Mouse (Mus musculus) lung, embryonic 15.5 days (tissue): ENCODE measurements around the gene Tenm3. TPM values are rescaled to one million over a fixed set of nuclear protein-coding genes. Genes with fewer than 3 reads are reported as not detected.

Experiments
- ATAC-seq: fragments of 200-750 bp; cut with Nextera tagmentation; 2 replicates; pipeline ENCODE4 v1.8.0; 2017; ENCODE audit warnings: moderate number of reproducible peaks, borderline replicate concordance; ENCODE audit not compliant: low FRiP score, low TSS enrichment; ENCODE audit errors: extremely low read depth
- H3K27ac ChIP-seq: fragments of 300-500 bp; sonication (generic); 2 replicates; pipeline ENCODE4 v1.5.1; 2015; ENCODE audit warnings: moderate library complexity, mild to moderate bottlenecking, inconsistent platforms
- H3K27me3 ChIP-seq: fragments of 300-500 bp; sonication (generic); 2 replicates; pipeline ENCODE4 v1.6.1; 2015; ENCODE audit warnings: inconsistent platforms
- H3K36me3 ChIP-seq: fragments of 300-500 bp; sonication (generic); 2 replicates; pipeline ENCODE4 v1.6.1; 2015; ENCODE audit warnings: inconsistent platforms
- H3K4me1 ChIP-seq: fragments of 300-500 bp; sonication (generic); 2 replicates; pipeline ENCODE4 v1.6.1; 2015; ENCODE audit warnings: inconsistent platforms
- H3K4me2 ChIP-seq: fragments of 300-500 bp; sonication (generic); 2 replicates; pipeline ENCODE4 v1.6.1; 2015; ENCODE audit warnings: inconsistent platforms, mild to moderate bottlenecking, moderate library complexity
- H3K4me3 ChIP-seq: fragments of 300-500 bp; sonication (generic); 2 replicates; pipeline ENCODE4 v1.5.1; 2015; ENCODE audit warnings: mild to moderate bottlenecking, inconsistent platforms
- H3K9ac ChIP-seq: fragments of 300-500 bp; sonication (generic); 2 replicates; pipeline ENCODE4 v1.6.1; 2015; ENCODE audit warnings: inconsistent platforms
- H3K9me3 ChIP-seq: fragments of 300-500 bp; sonication (generic); 2 replicates; pipeline ENCODE4 v1.6.1; 2016; ENCODE audit warnings: inconsistent platforms
- WGBS: fragments of 180-500 bp; shearing (Covaris S2); methylation state at CpG from one replicate; pipeline ENCODE4 v1.1.7; 2015; 5-methylcytosine and 5-hydroxymethylcytosine counted together
- polyA plus RNA-seq: library from polyadenylated mRNA; unstranded; fragments of >200 nt; fragmentation: Nextera tagmentation; extraction: Ambion mirVana; gene quantifications from 2 replicates; pipeline ENCODE4 v1.2.1, GENCODE M21; 2015

The Tenm3 gene
- polyA plus RNA-seq, 1 experiment from 2014 or later: 5.7 TPM

DNA sequence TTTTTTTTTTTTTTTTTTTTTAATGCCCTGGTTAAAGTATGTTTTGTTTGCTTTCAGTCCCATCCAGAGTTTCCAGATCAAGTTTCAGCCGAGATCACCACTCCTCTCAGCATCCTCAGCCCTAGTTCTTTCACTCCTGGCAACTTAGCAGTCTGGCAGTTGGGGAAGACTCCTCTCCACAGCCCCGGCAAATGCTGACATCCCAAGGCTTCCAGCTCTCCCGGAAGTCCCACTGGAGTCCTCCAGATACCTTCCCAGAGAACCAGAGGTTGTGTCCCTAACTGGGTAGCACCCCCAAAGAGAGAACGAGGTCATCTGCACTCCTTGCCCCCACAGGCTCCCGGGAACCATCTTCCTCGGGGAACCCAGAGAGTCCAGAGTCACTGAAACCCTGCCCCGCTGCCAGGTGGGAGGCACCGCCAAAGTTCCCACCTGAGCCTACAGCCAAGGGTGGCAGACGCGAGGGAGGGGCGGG lies 1.2 kb downstream of the Tenm3 start:
- 1% methylated on average over 11 of the region's 11 CpGs for WGBS
- ATAC-seq: peak; percentile 16
- Histone ChIP-seq H3K9ac (peak overlapping the region; percentile 53), H3K4me2 (peak overlapping the region; percentile 96), H3K4me3 (peak overlapping the region; percentile 73), H3K27me3 (peaks cover 82% of the 10 kb centered on the region), H3K36me3 (no peaks in the 10 kb centered on the region), H3K4me1 (peaks cover 22% of the 10 kb centered on the region), H3K27ac (no peak overlapping the region; the same call in 1 of the 2 replicates), H3K9me3 (no peaks in the 10 kb centered on the region)

DNA sequence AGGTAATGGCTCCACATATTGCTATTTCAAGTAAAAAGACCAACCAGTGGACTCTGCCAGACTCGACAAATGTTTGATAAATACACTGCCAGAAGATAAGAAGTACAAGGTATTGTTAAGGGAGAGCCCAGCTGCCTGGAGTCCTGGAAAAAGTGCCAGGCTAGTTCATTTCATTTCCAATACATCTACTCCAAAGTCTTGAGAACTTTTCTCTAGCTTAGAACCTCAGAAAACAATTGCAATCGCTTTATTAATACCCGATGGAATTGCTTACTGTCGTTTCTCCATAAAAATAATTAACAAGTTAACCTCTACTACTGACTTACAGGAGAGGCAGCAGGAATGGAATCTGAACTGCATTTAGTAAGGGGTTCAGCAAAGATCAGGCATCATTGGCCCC lies 1.7 kb downstream of the Tenm3 start:
- ATAC-seq: no peak
- Histone ChIP-seq H3K9me3 (no peaks in the 10 kb centered on the region), H3K4me3 (no peak overlapping the region), H3K27me3 (peaks cover 78% of the 10 kb centered on the region), H3K9ac (no peak overlapping the region), H3K4me1 (peaks cover 22% of the 10 kb centered on the region), H3K4me2 (peak overlapping the region; percentile 96), H3K27ac (no peak overlapping the region), H3K36me3 (no peaks in the 10 kb centered on the region)
- 6% methylated on average over 4 of the region's 4 CpGs for WGBS

DNA sequence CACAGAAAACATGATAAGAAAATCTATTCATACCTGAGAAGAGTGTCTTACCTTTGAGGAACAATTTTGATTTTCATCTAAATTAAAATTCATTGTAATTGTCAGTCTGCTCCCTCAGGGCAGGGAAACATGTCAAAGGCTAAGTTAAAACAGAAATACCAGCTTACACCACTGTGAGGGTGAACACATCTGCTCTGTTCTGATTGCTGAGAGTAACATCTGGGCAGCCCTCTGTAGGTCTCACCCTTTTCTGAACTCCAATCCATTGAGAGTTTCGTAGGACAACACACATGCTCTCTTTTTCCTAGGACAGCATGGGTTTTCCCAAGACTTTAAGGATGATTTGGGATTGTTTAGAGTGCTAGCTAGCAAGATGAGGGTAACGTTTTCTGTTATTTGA lies 8.0 kb downstream of the Tenm3 start:
- no peak overlapping the region for H3K27ac ChIP-seq
- no peak for ATAC-seq
- no peaks in the 10 kb centered on the region for H3K4me1 ChIP-seq
- H3K27me3 ChIP-seq: peaks cover 29% of the 10 kb centered on the region
- no peaks in the 10 kb centered on the region for H3K36me3 ChIP-seq
- H3K9ac ChIP-seq: no peak overlapping the region
- 70% methylated on average over 2 of the region's 2 CpGs for WGBS
- no peak overlapping the region for H3K4me2 ChIP-seq
- H3K4me3 ChIP-seq: no peak overlapping the region
- H3K9me3 ChIP-seq: no peaks in the 10 kb centered on the region

DNA sequence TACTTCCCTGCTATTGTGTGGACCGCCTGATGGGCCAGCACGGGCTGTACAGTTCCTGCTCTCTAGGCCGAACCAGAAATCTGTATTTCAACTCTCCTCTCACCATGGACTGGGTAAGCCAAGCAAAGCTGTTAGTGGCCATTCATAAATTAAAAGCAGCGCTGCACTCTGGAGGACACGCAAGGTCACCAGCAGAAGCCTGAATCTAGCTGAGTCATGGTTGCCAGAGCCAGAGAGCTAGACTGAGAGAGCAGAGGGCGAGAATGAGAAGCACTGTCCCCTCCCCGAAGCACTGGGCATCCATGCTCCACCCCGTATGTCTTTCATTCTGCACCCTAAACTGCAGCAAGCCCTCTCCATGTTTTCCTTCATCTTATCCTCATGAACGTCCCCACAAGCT lies 16.3 kb downstream of the Tenm3 start:
- Histone ChIP-seq H3K9me3 (no peaks in the 10 kb centered on the region), H3K4me1 (no peaks in the 10 kb centered on the region), H3K27ac (no peak overlapping the region), H3K4me3 (no peak overlapping the region), H3K9ac (no peak overlapping the region), H3K27me3 (peaks cover 8% of the 10 kb centered on the region; the same call in 1 of the 2 replicates), H3K4me2 (no peak overlapping the region), H3K36me3 (no peaks in the 10 kb centered on the region)
- no peak for ATAC-seq
- 63% methylated on average over 9 of the region's 9 CpGs for WGBS

DNA sequence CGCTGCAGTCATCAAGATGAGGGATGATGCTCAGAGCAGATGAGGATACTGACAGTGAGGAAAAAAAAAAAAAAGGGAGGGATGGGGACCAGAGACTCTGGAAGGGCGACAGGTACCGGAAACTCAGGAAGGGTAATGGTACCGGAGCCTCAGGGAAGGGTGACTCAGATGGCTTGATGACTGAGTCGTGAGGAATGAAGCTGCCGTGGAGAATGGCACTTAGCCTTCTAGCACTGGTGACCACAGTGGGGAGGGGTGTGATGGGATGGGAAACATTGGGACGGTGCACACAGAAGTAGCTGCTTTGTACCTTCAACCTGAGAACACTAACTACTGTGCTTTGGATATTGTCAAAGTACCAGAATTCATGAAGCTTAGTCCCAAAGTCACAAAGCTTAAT lies 18.1 kb downstream of the Tenm3 start:
- Histone ChIP-seq H3K9ac (no peak overlapping the region), H3K27me3 (peaks cover 19% of the 10 kb centered on the region; the same call in 1 of the 2 replicates), H3K9me3 (no peaks in the 10 kb centered on the region), H3K4me2 (no peak overlapping the region), H3K36me3 (no peaks in the 10 kb centered on the region), H3K4me1 (no peaks in the 10 kb centered on the region), H3K27ac (no peak overlapping the region), H3K4me3 (no peak overlapping the region)
- no peak for ATAC-seq
- 78% methylated on average over 7 of the region's 7 CpGs for WGBS

DNA sequence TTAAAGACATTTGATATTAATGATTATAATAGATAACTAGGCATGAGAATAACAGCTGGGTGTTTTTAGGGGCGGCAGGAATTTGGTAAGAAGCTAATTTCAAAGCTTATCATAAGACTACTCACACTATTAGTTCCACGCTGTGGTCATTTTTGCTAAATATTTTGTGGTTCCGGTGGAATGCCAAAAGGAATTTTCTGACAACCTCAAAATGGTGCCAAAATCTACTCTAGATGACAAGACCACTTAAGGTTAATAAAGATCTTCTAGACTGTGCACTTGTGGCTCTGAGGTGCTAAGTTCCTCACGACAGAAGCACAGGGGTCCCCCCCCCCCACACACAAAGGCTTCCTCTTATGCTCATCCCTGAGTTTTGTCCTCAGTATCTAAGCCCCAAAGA lies 21.5 kb downstream of the Tenm3 start:
- Histone ChIP-seq H3K36me3 (no peaks in the 10 kb centered on the region), H3K27me3 (peaks cover 22% of the 10 kb centered on the region; the same call in 1 of the 2 replicates), H3K27ac (no peak overlapping the region), H3K4me3 (no peak overlapping the region), H3K4me1 (peaks cover 4% of the 10 kb centered on the region; the same call in 1 of the 2 replicates), H3K9me3 (no peaks in the 10 kb centered on the region), H3K9ac (no peak overlapping the region), H3K4me2 (no peak overlapping the region)
- 69% methylated on average over 4 of the region's 4 CpGs for WGBS
- no peak for ATAC-seq

DNA sequence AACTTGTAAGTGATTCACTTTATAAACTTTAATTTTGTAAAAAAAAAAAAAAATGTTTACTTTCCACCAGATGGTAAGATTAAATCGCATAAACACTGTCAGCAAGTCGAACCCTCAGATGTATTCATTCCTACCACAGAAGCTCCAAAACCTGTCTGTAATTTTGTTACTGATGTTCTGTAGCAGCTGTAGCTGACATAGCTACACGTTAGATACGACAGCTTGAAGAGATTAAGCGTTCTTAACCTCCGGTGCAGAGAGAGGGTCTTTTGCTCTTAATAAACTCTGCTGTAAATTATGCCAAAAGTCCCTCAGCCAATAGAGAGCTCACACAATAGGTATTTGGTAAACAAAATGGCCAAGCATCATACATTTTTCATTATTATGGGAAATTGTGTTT lies 23.8 kb downstream of the Tenm3 start:
- Histone ChIP-seq H3K4me2 (peak overlapping the region; percentile 22; the same call in 1 of the 2 replicates), H3K4me3 (no peak overlapping the region), H3K9me3 (no peaks in the 10 kb centered on the region), H3K36me3 (no peaks in the 10 kb centered on the region), H3K9ac (no peak overlapping the region), H3K27me3 (peaks cover 26% of the 10 kb centered on the region; the same call in 1 of the 2 replicates), H3K27ac (no peak overlapping the region), H3K4me1 (peaks cover 4% of the 10 kb centered on the region; the same call in 1 of the 2 replicates)
- 27% methylated on average over 6 of the region's 6 CpGs for WGBS
- ATAC-seq: peak; percentile 39; the same call in 1 of the 2 replicates

DNA sequence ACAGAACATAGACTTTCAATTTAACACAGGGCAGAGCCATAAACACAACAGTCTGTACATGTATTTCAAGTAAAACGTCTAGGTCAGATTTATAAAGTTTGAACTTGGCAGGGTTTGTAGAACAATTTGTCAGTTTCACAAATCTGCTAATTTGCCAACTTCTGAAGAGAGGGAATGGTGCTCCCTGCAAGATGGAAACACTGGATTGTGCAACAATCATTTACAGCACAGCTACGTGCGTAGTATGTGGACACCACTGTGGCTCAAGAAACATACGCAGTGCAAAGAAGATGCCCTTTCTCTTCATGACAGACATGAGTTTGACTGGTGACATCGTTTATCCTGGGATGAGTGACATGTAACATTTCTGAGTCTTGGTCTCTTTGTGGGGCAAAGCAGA lies 24.4 kb downstream of the Tenm3 start:
- Histone ChIP-seq H3K4me3 (no peak overlapping the region), H3K27ac (no peak overlapping the region), H3K4me2 (peak overlapping the region; percentile 22)

DNA sequence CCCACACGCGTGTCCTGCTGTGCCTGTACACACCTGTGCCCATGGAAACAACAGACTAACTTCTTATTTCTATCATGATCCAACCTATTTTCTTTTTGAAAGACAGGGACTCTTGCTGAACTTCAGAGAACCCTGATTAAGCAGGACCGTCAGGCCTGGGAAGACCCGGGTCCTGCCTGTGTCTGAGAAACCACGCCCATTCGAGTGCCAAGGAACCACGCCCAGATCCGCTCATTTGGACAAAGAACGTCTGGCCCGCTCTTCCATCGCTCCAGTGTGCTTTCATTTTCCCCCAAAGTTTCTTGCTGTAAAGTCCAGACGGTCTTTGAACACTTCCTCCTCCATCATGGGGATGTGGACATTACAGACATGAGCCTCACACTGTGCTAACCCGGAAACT lies 26.8 kb downstream of the Tenm3 start:
- peaks cover 31% of the 10 kb centered on the region; the same call in 1 of the 2 replicates for H3K27me3 ChIP-seq
- 59% methylated on average over 13 of the region's 13 CpGs for WGBS

More for the DNA sequence above, 24.4 kb downstream of the Tenm3 start:
- H3K9ac ChIP-seq: no peak overlapping the region
- H3K9me3 ChIP-seq: no peaks in the 10 kb centered on the region
- H3K36me3 ChIP-seq: no peaks in the 10 kb centered on the region
- WGBS: 38% methylated on average over 5 of the region's 5 CpGs
- peaks cover 26% of the 10 kb centered on the region; the same call in 1 of the 2 replicates for H3K27me3 ChIP-seq
- H3K4me1 ChIP-seq: peaks cover 4% of the 10 kb centered on the region; the same call in 1 of the 2 replicates
- ATAC-seq: peak; percentile 86; the same call in 1 of the 2 replicates

DNA sequence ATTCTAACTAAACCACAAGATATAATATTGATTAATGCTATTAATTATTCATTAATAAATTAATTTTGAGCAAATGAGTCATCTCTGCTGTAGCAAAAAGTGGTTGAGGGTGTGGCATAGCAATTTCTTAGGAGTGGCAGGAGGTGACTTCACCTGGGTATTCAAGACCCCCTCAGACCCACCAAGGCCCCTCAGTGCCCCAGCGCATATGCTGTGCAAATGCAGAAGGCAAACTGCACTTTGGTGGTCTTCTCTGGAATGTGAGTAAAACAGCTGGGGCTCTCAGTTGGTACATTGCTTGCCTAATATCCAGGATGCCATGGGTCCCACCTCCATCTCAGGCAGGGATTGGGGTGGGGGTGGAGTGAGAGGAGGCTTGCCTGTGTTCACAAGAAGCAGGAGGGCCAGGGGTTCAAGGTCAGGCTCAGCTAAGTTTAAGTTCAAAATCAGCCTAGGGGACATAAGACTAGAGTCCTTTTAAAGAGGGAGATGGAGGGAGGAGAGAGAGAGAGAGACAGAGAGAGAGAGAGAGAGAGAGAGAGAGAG lies 31.5 kb downstream of the Tenm3 start:
- Histone ChIP-seq H3K4me3 (no peak overlapping the region), H3K9ac (no peak overlapping the region), H3K4me2 (no peak overlapping the region), H3K4me1 (no peaks in the 10 kb centered on the region), H3K27ac (no peak overlapping the region), H3K27me3 (peaks cover 19% of the 10 kb centered on the region; the same call in 1 of the 2 replicates), H3K9me3 (no peaks in the 10 kb centered on the region), H3K36me3 (no peaks in the 10 kb centered on the region)
- no peak for ATAC-seq
- WGBS: 92% methylated on average over 1 of the region's 1 CpGs

More for the DNA sequence above, 26.8 kb downstream of the Tenm3 start:
- no peak for ATAC-seq
- H3K36me3 ChIP-seq: no peaks in the 10 kb centered on the region
- no peak overlapping the region for H3K9ac ChIP-seq
- H3K27ac ChIP-seq: no peak overlapping the region
- H3K4me2 ChIP-seq: no peak overlapping the region
- peaks cover 4% of the 10 kb centered on the region; the same call in 1 of the 2 replicates for H3K4me1 ChIP-seq
- no peaks in the 10 kb centered on the region for H3K9me3 ChIP-seq
- H3K4me3 ChIP-seq: no peak overlapping the region

DNA sequence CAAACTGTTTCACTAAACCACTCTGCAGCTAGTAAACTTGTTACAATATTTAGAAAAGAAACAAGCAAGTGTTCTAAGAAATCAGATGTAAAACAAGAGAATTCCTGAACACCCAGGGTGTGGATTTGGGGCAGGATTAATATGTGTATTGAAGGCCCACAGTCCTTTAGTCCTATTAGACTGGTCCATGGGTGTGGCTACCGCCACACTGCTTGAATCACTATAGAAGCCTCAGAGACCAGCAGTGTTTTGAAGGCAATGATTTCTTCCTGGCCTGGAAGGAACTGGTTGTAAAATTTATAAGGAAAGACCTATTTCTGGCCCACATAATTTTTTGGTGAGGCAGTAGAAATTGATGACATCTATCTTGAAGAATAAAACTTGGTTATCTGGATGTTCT lies 33.1 kb downstream of the Tenm3 start:
- no peak for ATAC-seq

DNA sequence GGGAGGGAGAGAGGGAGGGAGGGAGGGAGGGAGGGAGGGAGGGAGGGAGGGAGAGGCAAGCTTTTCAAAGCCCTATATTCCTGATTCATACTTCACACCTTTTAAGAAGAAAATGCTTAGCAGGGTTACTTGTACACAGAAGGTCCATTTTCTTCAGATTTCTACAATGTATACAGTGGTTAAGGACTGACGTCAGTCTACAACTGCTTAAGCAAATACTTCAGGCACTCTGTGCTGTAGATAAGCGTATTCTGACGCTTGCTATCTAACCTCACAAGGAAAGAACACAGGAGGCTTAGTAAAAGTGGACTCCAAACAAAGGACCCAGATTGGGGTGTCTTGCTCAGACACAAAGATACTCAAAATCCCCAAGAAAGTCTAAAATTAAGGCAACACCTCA lies 34.6 kb downstream of the Tenm3 start:
- no peaks in the 10 kb centered on the region for H3K4me1 ChIP-seq
- 41% methylated on average over 3 of the region's 3 CpGs for whole genome bisulfite sequencing
- no peak overlapping the region for H3K4me3 ChIP-seq
- no peak overlapping the region for H3K27ac ChIP-seq
- no peak overlapping the region for H3K4me2 ChIP-seq
- peak; percentile 55; the same call in 1 of the 2 replicates for ATAC-seq
- H3K9me3 ChIP-seq: no peaks in the 10 kb centered on the region
- H3K36me3 ChIP-seq: no peaks in the 10 kb centered on the region
- H3K27me3 ChIP-seq: peaks cover 34% of the 10 kb centered on the region
- H3K9ac ChIP-seq: no peak overlapping the region

More for the DNA sequence above, 33.1 kb downstream of the Tenm3 start:
- Histone ChIP-seq H3K27me3 (peaks cover 27% of the 10 kb centered on the region), H3K36me3 (no peaks in the 10 kb centered on the region), H3K27ac (no peak overlapping the region), H3K4me1 (no peaks in the 10 kb centered on the region), H3K9ac (no peak overlapping the region), H3K4me2 (no peak overlapping the region), H3K9me3 (no peaks in the 10 kb centered on the region), H3K4me3 (no peak overlapping the region)
- WGBS: 84% methylated on average over 1 of the region's 1 CpGs
